Mouse (Mus musculus) cerebellum, adult 9-11 months (tissue): Measurements from ENCODE around the gene Mad2l1bp.

Experiments
- DNase-seq: peaks from one replicate; pipeline ENCODE4 v3.0.0; 2022

Gene Mad2l1bp

DNA sequence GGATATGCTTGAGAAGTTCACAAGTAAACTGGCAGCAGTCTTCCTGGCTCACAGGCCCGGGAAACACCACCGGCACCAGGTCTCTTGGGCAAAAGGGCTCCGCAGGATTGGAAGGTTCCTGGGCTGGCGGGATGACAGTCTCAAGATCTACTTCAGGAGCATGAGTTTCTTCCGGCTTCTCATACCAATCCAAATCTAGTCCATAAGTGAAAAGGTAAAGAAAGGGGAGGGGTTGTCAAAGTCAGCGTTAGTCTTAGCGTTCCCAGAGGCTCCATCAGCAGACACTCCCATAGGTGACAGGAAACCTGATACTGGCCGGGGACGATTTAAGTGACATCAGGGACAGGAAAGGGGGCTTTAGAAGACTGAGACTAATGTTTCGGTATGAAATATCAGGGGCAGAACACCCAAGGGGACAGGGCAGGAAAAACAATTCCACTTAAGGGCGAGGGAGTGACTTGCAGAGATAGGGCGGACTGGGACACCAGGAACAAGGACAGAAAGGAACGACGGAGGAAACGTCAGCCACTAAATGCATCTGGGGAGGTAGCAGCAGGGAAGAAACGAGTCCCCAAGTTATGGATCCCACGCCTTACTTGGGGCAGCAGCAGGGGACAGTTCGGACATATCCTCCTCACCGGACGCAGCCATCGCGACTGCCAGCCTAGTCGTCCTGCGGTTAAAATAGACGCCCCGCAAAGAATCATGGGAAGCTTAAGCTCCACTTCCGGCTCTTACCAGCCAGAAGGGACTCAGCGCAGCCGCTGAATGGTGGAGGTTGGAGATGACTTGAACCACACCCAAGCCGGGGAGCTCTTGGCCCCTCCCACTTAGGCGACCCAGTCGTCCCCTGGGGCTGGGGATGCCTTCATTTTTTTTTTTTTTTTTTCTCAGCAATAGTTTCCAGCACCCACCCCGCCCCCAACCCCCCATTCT lies at the start of gene Mad2l1bp:
Gene Mad2l1bp (minus strand): TSS at position 707 of the 936 bp plus-strand sequence.
- DNase-seq: peak; percentile 89

DNA sequence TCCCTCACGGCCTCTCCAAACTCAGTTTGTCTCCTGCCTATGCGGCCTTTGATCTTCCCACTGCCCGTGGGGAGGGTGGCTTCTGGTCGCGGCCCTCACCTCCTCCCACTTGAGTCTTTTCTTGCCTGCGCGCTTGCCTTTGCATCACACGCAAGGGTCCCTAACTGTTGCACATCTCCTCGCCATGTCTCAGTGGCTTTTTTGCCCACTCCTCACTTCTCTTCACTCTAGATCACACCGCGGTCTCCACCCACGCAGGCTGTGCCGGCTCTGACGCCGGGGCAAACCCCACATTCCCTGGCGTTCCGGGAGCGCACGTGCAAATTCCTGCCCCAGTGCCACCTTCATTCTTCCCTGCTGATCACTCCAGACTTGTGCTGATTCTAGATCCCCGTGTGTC lies 49.7 kb upstream of the Mad2l1bp start:
- no peak for DNase-seq

DNA sequence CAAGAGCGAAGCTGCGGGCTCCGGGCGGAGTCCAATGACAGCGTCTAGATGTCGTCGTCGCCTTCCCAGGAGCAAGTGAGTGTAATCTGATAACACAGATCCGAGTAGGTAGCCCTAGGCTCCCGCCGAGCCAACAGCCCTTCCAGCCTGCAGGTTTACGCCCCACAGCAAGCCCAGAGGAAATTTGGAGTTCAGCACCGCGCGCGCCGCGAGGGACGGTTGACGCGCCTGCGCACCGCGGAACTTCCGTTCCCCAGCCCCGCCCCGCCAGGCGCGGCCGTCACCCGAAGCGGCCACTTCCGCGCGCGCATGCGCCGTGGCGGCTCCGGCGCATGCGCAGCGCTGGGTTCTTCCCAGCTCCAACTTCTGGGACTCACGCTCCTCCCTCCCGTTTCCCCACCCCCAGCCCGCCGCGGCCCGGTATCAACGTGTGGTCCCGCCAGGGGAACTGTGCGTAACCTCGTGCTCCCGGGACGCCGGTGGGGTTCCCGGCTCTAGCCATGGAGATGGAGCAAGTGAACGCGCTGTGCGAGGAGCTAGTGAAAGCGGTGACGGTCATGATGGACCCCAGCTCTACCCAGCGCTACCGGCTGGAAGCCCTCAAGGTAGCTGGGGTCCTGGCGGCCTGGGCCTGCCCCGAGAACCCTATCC lies 49.2 kb upstream of the Mad2l1bp start, which contains the start of the genes Polh and Xpo5:
Gene Polh (minus strand): TSS at position 225 of the 651 bp plus-strand sequence.
Gene Xpo5 (plus strand): TSS at position 362 of the 651 bp plus-strand sequence.
- peak; percentile 94 for DNase-seq

GRCm38 (mm10) chr17:46201151-46201550 lies 47.8 kb upstream of the Mad2l1bp start:
- DNase-seq: no peak

DNA sequence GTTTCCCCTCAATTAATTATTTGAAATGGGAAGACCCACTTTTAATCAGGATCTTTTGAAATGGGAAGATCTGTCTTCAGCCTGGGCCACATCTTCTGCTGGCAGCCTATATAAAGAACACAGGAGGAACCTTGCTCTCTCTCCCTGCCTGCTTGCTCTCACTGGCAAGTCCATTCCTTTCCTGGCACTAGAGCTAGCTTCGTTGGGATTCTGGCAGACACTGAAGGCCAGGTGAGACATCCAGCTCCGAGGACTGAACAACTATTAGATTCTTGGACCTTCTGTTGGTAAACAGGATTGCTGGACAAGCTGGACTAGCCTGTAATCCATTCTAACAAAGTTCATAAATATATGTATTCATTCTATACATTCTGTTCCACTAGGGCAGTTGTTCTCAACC lies 35.5 kb upstream of the Mad2l1bp start:
- no peak for DNase-seq

GRCm38 (mm10) chr17:46182273-46182672 lies 28.9 kb upstream of the Mad2l1bp start:
- DNase-seq: no peak

- no peak for DNase-seq
Measured at GRCm38 (mm10) chr17:46170538-46170937, 17.2 kb upstream of the Mad2l1bp start.

- no peak for DNase-seq
Measured at GRCm38 (mm10) chr17:46168768-46169167, 15.4 kb upstream of the Mad2l1bp start.

DNA sequence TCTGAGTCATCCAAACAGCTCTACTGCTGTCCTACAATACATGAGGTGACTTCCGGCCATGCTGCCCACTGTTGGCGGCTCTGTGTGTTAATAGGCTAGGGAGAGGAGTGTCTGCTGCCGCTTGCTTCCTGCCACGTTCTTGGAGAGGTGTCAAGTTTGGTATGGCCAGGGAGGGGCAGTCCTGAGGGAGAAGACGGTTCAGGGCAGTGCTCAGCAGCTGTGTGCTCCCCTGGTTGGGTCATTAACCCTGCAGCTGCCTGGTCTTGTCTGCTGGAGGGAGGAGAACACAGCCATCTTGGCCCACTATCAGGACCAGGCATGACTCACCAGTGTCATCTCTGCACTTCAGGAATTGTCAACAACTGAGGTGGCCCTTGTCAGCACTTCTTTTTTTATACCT lies 15.0 kb upstream of the Mad2l1bp start:
- peak; percentile 33 for DNase-seq

- no peak for DNase-seq
Measured at GRCm38 (mm10) chr17:46167014-46167413, 13.7 kb upstream of the Mad2l1bp start.

DNA sequence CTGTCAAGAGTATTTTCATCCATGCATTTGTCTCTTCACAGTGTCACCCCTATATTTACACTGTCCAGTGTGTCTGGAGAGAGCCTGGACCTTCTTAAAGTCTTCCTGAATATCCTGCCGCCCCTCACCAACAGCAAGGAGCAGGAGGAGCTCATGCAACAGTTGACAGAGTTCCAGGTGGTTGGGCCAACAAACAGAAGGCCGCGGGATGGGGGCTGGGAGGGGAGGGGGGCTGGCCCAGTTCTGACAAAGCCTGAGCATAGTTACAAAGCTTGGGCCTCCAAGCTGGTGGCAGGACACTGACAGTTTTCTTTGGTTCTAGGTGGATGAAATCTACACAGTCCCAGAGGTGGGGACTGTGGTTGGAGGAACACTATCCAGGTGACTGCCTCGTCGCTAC lies 12.9 kb upstream of the Mad2l1bp start:
- no peak for DNase-seq

- DNase-seq: peak; percentile 25
Measured at GRCm38 (mm10) chr17:46165460-46165859, 12.1 kb upstream of the Mad2l1bp start.

DNA sequence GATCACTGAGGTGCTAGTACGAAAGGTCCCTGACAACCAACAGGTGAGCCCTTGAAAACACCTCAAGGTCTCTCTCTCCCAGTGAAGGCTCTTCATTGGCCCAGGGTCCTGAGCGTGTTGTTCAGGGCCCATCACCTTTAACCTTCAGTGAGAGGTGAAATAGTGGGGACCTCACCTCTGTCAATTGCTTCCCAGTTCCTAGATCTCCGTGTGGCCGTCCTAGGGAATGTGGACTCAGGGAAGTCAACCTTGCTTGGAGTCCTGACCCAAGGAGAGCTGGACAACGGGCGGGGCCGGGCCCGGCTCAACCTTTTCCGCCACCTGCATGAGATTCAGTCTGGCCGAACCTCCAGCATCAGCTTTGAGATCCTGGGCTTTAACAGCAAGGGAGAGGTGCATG lies 11.4 kb upstream of the Mad2l1bp start:
- no peak for DNase-seq

DNA sequence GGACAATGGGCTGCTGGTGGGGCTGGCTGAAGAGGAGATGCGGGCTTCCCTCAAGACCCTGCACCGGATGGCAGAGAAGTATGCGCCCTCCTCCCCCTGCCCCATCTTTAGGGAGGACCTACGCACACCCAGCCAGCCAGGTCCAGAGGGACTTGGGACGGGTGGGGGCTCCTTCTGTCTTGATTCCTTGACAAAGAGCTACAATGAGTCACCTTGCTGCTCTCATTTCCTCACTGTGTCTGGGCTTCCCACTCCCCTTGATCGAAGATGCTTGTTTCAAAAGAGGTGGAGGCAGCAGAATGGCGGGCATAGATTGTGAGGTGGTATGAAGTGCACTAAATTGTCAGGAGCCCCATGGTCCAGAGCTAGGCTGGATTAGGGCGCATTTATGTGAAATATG lies 10.9 kb upstream of the Mad2l1bp start:
- no peak for DNase-seq

GRCm38 (mm10) chr17:46162951-46163421 lies 9.6 kb upstream of the Mad2l1bp start:
- peak; percentile 63 for DNase-seq

- DNase-seq: no peak
Measured at GRCm38 (mm10) chr17:46162551-46162950, 9.2 kb upstream of the Mad2l1bp start.

DNA sequence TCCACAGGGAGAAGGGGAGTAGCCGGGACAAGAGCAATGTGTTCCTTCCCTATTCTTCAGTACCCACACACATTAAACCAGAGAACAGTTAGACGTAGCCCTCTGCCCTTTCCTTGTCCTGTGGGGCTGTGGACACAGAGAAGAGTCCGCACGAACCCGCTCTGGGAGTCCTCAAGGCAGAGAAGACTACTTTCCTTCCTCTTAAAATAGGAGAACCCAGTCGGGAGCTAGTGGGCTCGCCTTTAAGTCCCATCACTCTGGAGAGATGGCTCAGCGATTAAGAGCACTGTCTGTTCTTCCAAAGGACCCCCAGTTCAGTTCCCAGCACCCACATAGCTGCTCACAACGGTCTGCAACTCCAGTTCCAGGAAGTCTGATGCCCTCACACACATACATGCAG lies 8.4 kb upstream of the Mad2l1bp start:
- DNase-seq: peak; percentile 49

DNA sequence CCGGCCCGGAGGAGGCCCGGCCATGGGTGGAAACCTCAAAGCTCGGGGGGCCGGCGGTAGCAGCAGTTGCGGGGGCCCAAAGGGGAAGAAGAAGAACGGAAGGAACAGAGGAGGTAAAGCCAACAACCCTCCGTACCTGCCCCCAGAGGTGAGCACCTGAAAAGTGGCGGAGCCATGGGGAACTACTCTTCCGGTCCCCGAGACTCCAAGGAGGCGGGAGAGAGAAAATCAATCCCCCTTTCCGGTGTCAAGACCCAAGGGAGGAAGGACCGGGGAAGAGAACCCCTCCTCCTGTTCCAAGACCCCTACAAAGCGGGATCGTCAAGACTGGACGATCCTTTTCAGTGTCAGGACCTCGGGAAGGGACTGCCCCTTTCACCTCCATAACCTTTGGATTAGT lies 7.8 kb upstream of the Mad2l1bp start:
- no peak for DNase-seq

- DNase-seq: peak; percentile 99
Measured at GRCm38 (mm10) chr17:46160686-46161085, 7.3 kb upstream of the Mad2l1bp start, which contains the start of gene Gtpbp2. Gtpbp2 (plus strand) TSS chr17:46161032.

- peak; percentile 86 for DNase-seq
Measured at GRCm38 (mm10) chr17:46160090-46160662, 6.8 kb upstream of the Mad2l1bp start.

- peak; percentile 56 for DNase-seq
Measured at GRCm38 (mm10) chr17:46159236-46159635, 5.9 kb upstream of the Mad2l1bp start.

DNA sequence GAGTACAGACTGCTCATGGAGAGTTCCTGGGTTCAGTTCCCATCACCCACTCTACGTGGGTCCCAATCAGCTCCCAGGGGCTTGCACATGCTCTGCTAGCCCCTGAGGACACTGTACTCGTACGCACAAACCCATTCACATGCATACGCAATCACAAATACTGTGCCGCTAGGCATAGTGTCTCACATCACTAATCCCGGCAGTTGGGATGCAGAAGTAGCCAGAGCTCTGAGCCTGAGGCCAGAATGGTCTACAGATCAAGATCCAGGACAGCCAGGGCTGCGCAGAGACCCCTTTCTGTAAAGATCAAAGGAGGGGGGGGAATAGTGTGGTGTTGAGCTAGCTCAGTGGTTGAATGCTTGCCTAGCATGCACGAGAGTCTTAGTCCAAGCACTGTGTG lies 3.8 kb upstream of the Mad2l1bp start:
- no peak for DNase-seq

- DNase-seq: no peak
Measured at GRCm38 (mm10) chr17:46156680-46157079, 3.3 kb upstream of the Mad2l1bp start.
